Mouse (Mus musculus) kidney, postnatal 14 days (tissue): ENCODE data around the gene Atxn7l1.

Source experiments
- DNase-seq: peaks from one replicate; pipeline ENCODE4 v3.0.0; 2022; ENCODE audit warnings: mixed read lengths

The Atxn7l1 gene

GRCm38 (mm10) chr12:33236344-33237049 lies 89.0 kb downstream of the Atxn7l1 start:
- DNase-seq: peak; percentile 27

GRCm38 (mm10) chr12:33237108-33237507 lies 89.6 kb downstream of the Atxn7l1 start:
- no peak for DNase-seq

GRCm38 (mm10) chr12:33242679-33243078 lies 95.2 kb downstream of the Atxn7l1 start:
- DNase-seq: no peak

GRCm38 (mm10) chr12:33244132-33244875 lies 96.8 kb downstream of the Atxn7l1 start:
- DNase-seq: no peak

- DNase-seq: peak; percentile 70
These were observed 98.0 kb downstream of the Atxn7l1 start for GRCm38 (mm10) chr12:33245455-33245854.

GRCm38 (mm10) chr12:33246878-33247277 lies 99.4 kb downstream of the Atxn7l1 start:
- DNase-seq: peak; percentile 24

- DNase-seq: no peak
These were observed 102.7 kb downstream of the Atxn7l1 start for GRCm38 (mm10) chr12:33250197-33250596.

- no peak for DNase-seq
These were observed 103.9 kb downstream of the Atxn7l1 start for GRCm38 (mm10) chr12:33251399-33251798.

- no peak for DNase-seq
These were observed 105.1 kb downstream of the Atxn7l1 start for GRCm38 (mm10) chr12:33252621-33253020.

GRCm38 (mm10) chr12:33253206-33253605 lies 105.7 kb downstream of the Atxn7l1 start:
- DNase-seq: no peak

GRCm38 (mm10) chr12:33255256-33255655 lies 107.8 kb downstream of the Atxn7l1 start:
- DNase-seq: no peak

- no peak for DNase-seq
These were observed 108.9 kb downstream of the Atxn7l1 start for GRCm38 (mm10) chr12:33256426-33256825.

GRCm38 (mm10) chr12:33258995-33259529 lies 111.6 kb downstream of the Atxn7l1 start:
- no peak for DNase-seq

GRCm38 (mm10) chr12:33260575-33260974 lies 113.1 kb downstream of the Atxn7l1 start:
- no peak for DNase-seq

GRCm38 (mm10) chr12:33265877-33266276 lies 118.4 kb downstream of the Atxn7l1 start:
- DNase-seq: no peak

GRCm38 (mm10) chr12:33267965-33268364 lies 120.5 kb downstream of the Atxn7l1 start:
- no peak for DNase-seq

- peak; percentile 43 for DNase-seq
These were observed 122.2 kb downstream of the Atxn7l1 start for GRCm38 (mm10) chr12:33269743-33270142.

- peak; percentile 32 for DNase-seq
These were observed 124.4 kb downstream of the Atxn7l1 start for GRCm38 (mm10) chr12:33271865-33272264.

- DNase-seq: no peak
These were observed 124.9 kb downstream of the Atxn7l1 start for GRCm38 (mm10) chr12:33272441-33272840.

GRCm38 (mm10) chr12:33273147-33273546 lies 125.7 kb downstream of the Atxn7l1 start:
- no peak for DNase-seq

- no peak for DNase-seq
These were observed 126.2 kb downstream of the Atxn7l1 start for GRCm38 (mm10) chr12:33273668-33274067.

GRCm38 (mm10) chr12:33276028-33276427 lies 128.5 kb downstream of the Atxn7l1 start:
- no peak for DNase-seq

GRCm38 (mm10) chr12:33277427-33277826 lies 129.9 kb downstream of the Atxn7l1 start:
- no peak for DNase-seq

- DNase-seq: no peak
These were observed 131.7 kb downstream of the Atxn7l1 start for GRCm38 (mm10) chr12:33279159-33279558.
